Mouse (Mus musculus) kidney, adult 11 months (tissue): Measurements from ENCODE around the gene Zfp668.
"Not testable (repeated sequence)": the region's sequence is repeated elsewhere in the genome, so short reads cannot be mapped to it uniquely, and the experiment has no call there.

Source experiments
- DNase-seq: peaks from one replicate; pipeline ENCODE4 v3.0.0; 2022

Zfp668 gene

DNA sequence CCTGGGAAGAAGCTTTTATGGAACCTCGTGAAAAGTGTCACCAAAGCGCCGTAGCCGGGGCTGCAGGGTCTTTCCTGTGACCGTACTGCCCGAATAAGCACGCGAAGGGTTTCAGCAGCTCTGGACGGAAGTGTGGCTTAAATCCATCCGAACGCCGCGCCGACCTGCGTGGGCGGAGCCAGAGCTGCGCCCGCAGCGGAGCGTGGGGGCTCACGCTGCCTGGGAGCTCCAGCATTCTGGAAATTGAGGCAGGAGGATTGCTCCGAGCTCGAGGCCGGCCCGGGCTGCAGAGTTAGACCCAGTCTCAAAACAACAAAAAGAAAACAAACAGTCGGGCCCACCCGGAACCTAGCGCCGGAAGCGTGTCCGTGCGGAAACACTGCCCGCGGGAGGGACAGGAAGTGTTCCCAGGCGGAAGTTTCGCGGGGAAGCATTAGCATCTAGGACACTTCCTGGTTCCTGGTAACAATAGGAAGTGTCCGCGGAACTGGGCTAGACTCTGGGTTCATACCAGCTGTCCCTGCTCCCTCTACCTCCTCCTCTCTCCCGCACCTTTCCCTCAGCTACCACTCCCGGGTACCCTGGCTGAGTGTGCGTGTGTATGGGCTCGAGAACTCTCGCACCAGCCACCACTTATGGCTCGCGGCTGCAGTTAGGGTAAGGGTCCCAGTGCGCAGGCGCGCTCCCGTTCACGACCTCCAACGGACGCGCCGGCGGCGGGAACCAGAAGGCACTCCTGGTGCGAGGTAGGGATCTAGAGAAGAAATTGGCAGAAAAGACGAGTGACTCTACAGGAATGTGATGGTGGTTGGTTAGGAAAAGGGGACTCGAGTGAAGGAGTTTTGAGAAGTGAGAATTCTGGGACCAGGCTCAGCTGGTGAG, at the start of gene Zfp668:
Gene Zfp668, minus strand, starts transcription at position 362 of the 882 bp plus-strand sequence.
- peak; percentile 89 for DNase-seq

DNA sequence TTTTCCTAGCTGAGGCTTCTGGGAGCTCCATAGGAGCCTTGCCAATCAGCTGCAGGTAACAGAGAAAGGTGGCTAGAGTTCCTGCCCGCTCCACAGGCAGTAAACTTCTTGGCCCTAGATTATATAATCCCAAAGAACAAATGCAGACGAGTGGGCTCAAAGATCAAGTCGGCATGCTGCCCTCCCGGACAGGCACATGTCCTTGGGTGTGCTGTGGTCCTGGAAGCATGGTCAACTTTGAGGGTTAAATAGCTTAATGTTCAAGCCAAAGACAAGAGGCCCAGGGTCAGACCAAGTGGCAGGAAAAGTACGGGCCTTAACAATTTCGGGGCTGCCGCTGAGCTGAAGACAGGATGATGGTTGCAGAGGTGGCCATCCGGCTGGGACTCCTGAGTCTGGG, 49.4 kb upstream of the Zfp668 start:
- DNase-seq, result peak; percentile 93

DNA sequence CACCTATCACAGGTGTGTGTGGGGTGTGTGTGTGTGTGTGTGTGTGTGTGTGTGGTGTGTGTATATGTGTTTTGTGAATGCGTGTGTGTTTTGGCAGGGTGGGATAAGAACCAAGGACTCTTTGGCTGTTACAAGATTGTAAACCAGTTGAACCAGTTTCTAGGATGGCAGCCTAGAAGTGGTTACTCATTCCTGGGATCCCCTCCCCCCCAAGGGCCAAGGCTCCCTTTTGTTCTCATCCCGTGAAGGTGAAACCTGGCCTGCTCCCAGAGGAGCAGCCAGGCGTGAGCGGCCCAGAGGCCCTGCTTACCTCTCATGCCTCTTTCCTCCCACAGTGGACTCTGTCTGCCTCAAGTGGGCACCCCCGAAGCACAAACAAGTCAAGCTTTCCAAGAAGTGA, 48.6 kb upstream of the Zfp668 start:
- DNase-seq, result peak; percentile 94

DNA sequence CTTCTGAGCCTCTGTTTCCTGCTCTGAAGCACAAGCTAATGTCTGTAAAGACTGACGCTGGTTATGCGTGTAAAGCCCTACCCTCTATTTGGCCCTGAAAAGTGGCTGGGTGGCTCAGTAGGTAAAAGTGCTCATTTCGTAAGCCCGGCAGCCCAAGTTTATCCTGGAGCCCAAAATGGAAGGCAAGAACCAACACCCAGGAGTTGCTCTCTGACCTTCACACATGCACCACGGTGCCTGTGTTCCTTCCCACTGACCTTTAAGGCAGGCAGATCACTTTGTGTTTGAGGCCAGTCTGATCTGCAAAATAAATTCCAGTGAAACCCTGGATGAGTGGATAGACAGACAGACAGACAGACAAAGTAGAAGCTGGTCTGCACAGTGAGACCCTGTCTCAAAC, 47.1 kb upstream of the Zfp668 start:
- peak; percentile 45 for DNase-seq

DNA sequence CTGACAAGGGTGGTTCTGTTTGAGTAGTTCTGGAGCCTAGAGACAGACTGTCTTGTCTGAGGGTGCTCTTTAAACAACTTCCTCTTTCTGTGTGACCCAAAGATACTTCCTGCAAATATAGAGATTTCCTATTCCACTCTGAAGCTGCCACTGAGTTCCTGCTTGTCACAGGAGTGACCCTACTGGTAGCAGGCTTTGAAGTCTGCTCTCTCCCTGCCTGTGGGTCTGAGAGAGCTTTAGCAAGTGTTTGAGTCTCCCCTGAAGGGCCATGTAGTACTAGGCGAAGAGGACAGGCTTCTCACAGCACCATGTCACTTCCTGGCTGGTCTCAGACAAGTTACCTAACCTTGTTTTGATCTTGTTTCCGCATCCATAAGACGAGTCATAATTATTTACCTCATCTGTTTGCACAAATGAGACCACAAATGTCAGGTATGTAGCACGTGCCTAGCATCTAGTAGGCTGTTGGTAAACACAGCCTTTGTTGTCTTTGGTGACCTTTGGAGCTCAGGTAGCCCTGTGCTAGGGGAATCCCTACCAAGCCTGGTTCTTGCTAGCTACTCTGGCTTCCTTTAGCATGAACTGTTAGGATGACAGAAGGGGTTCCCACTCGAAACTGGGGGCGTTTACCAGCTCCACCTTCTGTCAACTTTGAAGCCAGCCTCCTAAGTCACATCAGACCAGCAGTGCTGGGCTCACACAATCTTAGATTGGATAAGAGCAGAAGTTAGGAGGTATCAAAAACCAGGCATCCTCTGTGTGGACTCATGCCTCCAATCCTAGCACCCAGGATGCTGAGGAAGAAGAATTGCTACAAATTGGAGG, 46.0 kb upstream of the Zfp668 start:
- no peak for DNase-seq

DNA sequence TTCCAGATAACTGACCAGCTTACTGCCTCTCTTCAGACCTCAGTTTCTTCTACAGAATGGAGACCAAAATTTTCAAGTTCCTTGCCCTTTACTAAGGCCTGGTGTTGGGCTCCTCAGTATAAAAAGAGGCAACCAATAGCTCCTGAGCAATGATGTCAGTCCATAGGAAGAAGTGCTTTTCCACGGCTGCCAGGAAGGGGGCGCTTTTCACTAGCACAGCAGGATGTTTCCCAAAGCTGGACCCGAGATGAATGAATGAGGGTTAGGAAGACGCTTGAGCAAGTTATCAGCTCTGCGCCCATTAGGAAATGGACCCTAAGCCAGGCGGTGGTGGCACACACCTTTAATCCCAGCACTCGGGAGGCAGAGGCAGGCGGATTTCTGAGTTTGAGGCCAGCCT, 44.9 kb upstream of the Zfp668 start:
- no peak for DNase-seq

DNA sequence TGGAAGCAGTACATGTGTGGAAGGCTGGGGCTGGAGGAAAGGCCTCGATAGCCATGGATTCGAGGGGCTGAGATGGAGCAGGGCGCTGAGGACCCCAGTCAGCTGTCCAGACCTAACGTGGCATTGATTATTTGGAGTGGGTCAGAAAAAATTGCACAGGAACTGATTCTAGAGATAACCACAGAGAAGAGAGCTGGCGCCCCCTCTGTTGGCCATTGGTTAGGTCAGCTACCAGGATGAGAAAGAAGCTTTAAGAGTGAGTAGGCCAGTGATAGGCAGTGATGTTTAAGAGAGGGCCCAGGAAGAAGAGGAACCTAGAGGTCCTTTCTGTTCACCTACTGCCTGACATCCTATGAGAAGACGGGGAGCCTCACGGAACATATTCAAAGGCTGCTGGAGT, 42.7 kb upstream of the Zfp668 start:
- DNase-seq, result no peak

DNA sequence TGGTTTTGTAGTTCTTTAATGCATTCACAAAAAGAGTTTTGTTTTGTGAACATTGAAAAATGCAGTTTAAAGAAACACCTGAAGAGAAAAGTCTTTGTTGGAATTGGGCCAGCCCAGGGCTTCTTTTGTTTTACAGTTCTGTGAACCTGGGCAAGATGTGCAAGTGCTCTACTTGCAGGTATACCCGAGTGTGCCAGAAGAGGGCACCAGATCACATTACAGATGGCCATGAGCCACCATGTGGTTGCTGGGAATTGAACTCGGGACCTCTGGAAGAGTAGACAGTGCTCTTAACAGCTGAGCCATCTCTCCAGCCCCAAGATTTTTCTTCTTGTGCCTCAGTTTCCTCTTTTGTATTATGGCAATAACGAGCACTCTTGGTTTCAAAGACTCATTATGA, 41.6 kb upstream of the Zfp668 start:
- DNase-seq, result no peak

DNA sequence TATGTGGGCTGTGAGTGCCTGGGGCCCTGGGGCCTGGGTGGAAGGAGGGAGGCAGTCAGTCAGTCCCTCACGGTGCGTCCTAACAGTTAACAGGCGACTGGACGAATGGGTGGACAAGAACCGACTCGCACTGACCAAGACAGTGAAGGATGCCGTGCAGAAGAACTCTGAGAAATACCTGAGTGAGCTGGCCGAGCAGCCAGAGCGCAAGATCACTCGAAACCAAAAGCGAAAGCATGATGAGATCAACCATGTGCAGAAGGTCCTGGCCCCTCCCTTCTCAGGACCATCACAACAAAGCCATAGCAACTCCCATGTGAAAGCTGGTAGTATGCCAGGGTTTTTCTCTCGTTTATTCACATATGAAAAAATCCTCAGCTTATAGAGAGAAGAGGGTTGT, 38.7 kb upstream of the Zfp668 start:
- no peak for DNase-seq

DNA sequence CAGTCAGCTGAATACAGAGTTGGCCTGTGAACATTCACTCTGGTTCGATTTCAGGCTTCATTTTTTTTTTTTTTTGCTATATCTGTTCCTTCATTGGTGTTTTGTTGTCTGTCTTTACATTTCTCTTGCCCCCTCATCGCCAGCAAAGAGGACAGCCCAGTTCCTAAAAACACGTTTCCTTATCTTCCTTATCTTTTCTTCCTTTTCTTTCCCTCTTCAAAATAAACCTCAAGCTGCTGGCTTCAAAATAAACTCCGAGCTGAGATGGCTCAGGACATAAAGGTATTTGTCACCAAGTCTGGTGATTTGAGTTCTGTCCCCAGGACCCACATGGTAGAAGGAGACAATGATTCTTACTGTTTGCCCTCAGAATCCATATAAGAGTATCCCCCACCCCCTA, 36.3 kb upstream of the Zfp668 start:
- no peak for DNase-seq

DNA sequence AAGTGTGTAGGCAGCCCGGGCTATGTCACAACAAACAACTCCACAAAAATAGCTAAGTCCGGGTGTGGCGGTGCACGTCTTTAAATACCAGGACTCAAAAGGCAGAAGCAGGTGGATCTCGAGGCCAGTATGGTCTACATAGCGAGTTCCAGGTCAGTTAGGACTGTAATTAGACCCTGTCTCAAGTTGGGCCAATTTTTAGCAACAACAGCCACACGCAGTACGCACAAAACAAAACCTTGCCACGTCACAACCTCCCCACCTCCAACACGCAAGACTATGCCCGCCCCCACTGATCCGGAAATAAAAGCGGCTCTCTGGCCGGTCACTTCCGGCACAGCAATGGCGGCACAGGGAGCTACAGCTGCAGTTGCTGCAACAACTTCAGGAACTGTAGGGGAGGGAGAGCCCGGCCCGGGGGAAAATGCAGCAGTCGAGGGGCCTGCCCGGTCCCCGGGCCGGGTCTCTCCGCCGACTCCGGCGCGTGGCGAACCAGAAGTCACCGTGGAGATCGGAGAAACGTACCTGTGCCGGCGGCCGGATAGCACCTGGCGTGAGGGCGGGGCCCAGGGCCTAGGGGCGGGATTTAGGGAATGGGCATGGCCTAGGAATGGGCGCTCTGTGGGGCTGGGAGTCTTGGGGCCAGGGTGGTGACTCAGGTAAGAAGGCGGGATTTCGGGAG, 35.7 kb upstream of the Zfp668 start, which contains the start of gene Kat8:
Gene Kat8, plus strand, starts transcription at position 327 of the 682 bp plus-strand sequence.
- DNase-seq, result peak; percentile 90

DNA sequence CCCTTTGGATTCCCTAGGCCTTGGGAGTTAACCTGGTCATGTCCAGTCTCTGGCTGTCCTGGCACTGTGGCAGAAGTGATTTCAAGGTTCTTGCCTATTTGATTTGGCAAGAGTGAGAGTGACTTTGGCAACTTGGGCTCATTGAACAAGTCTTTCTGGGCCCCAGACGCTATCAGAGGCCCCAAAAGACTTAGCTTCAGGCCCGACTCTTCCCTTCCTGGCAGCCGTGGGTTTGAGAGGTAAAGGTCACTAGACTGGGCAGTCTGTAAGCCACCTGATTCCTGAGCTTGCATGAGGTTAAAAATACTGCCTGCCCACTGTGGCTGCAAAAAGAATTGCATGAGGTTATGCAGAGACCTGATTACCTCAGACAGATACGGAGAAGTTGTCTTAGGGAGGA, 32.0 kb upstream of the Zfp668 start:
- DNase-seq, result no peak

DNA sequence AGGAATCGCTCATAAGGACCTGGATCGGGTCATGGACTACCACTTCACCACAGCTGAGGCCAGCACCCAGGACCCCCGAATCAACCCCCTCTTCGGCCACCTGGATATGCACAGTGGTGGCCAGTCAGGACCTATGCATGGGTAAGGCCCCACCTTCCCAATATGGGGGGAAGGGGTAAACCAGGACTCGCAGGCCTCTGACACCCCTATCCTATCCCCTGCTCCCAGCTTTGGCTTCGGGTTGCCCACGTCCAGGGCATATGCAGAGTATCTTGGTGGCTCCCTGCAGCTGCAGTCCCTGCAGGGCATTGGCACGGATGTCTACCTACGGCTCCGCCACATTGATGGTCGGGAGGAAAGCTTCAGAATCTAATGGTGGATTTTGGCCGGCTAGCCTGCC, 31.3 kb upstream of the Zfp668 start:
- no peak for DNase-seq

DNA sequence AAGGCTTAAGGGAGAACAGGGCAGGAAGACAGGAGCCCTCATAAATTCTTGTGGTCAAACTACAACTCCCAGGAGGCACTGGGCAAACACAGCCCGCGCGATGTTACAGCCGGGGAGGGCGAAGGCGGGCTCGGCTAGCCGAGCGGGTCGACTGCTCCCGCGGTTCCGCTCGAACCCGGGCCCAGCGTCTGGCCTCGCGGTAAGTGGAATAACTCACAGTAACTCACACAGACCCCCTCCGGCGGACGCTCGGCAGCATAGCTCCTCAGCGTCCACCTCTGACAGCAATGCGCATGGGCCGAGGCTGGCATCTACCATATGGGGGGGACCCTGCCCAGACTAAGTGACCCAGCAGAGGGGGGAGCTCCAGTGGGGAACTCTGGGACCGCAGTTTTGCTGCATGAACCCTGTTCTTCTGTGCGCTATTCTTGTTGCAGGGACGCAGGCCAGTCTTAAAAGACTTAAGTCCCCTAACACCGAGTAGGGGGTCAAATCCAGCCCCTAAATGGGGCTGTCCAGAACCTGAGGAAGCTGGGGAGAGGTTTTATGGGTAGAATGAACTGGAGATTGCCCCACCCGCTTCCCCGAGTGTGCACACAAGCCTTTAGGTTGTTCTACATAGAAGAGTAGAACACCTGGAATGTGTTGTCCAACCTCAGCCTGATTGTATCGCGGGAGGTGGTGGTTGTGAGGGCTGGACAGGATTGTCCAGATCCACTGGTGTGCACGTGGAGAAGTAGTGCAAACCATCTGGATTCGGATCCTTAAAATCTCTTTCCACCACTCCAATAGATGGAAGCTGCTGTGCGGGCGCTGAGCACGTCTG, 27.6 kb upstream of the Zfp668 start, which contains the start of gene Bckdk:
Gene Bckdk, plus strand, starts transcription at position 112 of the 826 bp plus-strand sequence.
- DNase-seq, result peak; percentile 74

DNA sequence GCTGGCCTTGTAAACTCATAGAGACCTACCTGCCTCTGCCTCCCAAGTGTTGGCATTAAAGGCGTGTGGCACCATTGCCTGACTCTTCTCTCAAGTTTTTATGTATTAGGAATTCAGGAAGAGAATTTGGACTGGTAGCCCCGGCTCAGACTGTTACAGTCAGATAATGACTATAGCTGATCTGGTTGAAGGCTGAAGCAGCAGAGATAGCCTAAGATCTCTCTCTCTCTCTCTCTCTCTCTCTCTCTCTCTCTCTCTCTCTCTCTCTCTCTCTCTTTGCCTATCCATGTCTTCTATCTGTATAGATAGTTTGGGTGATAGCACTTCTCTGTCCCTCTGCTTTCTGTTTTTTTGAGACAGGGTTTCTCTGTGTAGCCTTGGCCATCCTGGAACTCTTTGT, 25.1 kb upstream of the Zfp668 start:
- no peak for DNase-seq

DNA sequence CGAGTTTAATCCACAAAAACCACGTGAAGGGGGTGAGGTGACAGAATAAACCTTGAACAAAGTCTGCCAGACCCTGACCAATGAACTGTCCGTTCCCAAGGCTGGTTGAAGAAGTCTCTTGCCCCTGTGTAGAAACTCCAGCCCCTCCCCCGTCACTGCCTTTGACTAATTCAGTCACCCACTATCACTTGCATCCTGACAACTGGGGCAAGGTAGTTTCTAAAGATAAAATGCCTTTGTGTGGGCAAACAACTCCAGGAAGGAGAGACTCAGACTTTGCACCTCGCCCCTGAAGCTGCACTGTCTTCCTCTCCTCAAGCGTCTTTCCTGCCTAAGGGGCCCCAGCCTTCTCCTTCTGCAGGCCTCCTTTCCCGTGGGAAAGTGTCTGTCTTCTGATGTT, 23.4 kb upstream of the Zfp668 start:
- DNase-seq, result no peak

DNA sequence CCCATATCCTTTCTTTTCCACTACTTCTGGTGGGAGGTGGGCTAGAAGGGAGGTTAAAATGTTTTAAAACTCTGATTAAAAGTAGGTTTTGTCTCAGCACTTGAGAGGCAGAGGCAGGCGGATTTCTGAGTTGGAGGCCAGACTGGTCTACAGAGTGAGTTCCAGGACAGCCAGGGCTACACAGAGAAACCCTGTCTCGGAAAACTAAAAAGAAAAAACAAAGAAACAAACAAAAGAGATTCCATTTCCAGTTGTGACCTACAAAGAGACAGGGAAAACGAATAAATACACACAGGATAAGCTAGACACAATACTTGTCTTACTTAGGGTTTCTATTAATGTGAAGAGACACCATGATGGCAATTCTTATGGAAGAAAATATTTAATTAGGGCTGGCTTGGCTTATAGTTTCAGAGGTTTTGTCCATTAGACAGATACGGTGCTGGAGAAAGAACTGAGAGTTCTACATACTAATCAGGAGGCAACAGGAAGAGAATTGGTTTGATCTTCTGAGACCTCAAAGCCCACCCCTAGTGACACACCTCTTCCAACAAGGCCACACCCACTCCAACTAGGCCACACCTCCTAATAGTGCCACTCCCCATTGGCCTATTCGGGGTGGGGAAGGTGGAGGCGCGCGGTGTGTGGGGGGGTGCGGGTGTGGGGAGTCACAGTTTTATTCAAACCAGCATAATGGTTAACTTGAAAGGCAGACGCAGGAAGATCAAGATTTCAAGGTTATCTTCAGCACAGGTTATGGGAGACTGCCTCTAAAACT, 21.7 kb upstream of the Zfp668 start:
- no peak for DNase-seq

DNA sequence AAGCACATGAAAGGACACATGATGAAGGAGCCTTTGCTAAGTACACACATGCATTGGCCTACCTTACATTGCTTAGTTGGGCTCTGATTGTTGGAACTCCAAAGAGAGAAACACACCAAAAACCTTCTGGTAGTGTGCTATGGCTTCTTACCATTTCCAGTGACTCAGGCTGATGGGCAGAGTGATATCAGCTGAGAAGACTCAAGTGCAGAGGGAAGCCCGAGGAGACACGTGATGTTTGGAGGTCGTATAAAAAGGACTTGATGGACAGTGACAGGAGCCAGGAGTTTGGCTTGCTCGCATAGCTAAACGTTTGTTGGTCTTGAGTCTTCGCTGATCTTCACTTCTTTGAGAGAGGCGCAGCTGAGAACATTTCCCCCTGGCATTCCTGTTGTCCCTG, 20.9 kb upstream of the Zfp668 start:
- no peak for DNase-seq

DNA sequence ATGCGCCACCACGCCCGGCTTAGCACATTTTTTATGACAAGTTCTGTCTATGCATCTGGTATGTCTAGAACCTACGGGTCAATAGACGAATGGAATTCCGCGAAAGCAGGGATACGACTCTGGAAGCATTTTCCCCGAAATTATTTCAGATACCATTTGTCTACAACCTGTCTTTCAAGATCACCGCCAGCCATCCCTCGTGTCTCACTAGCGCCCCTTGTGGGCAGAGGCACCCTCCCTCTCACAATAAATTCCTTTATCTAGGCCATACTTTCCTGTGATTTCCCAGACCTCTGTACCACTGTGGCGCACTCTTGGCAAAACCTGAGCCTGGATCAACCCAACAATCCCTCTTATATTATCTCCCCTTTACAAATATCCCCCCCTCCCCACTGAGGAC, 19.8 kb upstream of the Zfp668 start:
- DNase-seq, result peak; percentile 55

DNA sequence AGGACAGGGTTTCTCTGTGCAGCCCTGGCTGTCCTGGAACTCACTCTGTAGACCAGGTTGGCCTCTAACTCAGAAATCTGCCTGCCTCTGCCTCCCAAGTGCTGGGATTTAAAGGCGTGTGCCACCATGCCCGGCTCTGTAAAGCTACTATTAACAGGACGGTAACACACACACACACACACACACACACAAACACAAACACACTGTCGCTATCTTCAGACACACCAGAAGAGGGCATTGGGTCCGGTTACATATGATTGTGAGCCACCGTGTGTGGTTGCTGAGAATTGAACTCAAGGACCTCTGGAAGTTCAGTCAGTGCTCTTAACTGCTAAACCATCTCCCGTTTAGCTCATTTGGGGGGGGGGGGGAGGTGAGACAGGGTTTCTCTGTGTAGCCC, 19.3 kb upstream of the Zfp668 start:
- DNase-seq, result not testable (repeated sequence)

DNA sequence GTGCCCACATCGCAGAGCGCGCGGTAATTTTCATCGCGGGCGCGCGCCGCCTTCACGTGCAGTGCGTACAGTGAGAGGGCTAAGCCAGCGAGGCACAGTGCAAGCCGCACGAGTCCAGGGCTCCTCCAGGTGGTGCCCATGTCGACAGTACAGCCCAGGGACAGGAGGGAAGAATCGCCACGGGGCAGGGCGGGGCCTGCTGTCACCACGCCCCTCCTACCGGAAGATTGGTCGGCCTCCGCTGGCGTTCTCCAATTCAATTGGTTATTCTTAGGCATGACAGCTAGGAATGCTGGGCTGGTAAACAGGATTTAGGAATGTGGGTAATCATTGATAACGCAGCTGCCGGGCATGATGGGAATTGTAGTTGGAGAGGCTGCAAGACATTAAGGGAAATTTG, 18.8 kb upstream of the Zfp668 start, which contains the start of the genes Gm21974 and Vkorc1:
Gene Gm21974, minus strand, starts transcription at position 13 of the 400 bp plus-strand sequence.
Gene Vkorc1, minus strand, starts transcription at position 176 of the 400 bp plus-strand sequence.
- DNase-seq, result peak; percentile 99
